Mouse (Mus musculus): ENCODE data around the gene Tor4a. TPM values are rescaled to one million over a fixed set of nuclear protein-coding genes. Genes with fewer than 3 reads are reported as not detected.
A peak's percentile ranks its signal among the peaks of the same experiment; 100 is the strongest.

Gene Tor4a
- polyA plus RNA-seq, 1 experiment, result 21.8 TPM

- no peak for DNase-seq
- no peak overlapping the region for H3K27ac ChIP-seq (ENCODE audit: insufficient read depth, low read depth, low read length)
- no peaks in the 10 kb centered on the region; the same call in 1 of the 2 replicates for H3K4me1 ChIP-seq (ENCODE audit: control insufficient read depth, insufficient read depth, low read length)
- H3K4me3 ChIP-seq (ENCODE audit: insufficient read depth, low read depth, low read length), result no peak overlapping the region
- TF ChIP-seq POLR2A (IDR thresholded peaks at IDR 0.05; ENCODE audit: low read depth, low read length), result no peak
- no peak for TF ChIP-seq CTCF (conservative IDR thresholded peaks at IDR 0.05; ENCODE audit: insufficient read depth, insufficient read length, low read depth, low read length)
- no peaks in the 10 kb centered on the region for H3K36me3 ChIP-seq (ENCODE audit: control insufficient read depth, insufficient read depth, low read length)
- no peaks in the 10 kb centered on the region for H3K27me3 ChIP-seq (replicated peaks; ENCODE audit: control insufficient read depth, insufficient read depth, low read length)
- WGBS, result 87% methylated on average over 5 of the region's 5 CpGs
Observed at GRCm38 (mm10) chr2:25226864-25227263, 30.2 kb upstream of the Tor4a start.

GRCm38 (mm10) chr2:25225811-25226379, 29.2 kb upstream of the Tor4a start:
- DNase-seq, result no peak
- TF ChIP-seq CTCF (conservative IDR thresholded peaks at IDR 0.05; ENCODE audit: insufficient read depth, insufficient read length, low read depth, low read length) (no peak), POLR2A (IDR thresholded peaks at IDR 0.05; ENCODE audit: low read depth, low read length) (no peak)
- Histone ChIP-seq H3K4me1 (ENCODE audit: control insufficient read depth, insufficient read depth, low read length) (no peaks in the 10 kb centered on the region; the same call in 1 of the 2 replicates), H3K27me3 (replicated peaks; ENCODE audit: control insufficient read depth, insufficient read depth, low read length) (no peaks in the 10 kb centered on the region), H3K36me3 (ENCODE audit: control insufficient read depth, insufficient read depth, low read length) (no peaks in the 10 kb centered on the region), H3K27ac (ENCODE audit: insufficient read depth, low read depth, low read length) (peak overlapping the region; percentile 97), H3K4me3 (ENCODE audit: insufficient read depth, low read depth, low read length) (no peak overlapping the region)
- WGBS, result 69% methylated on average over 8 of the region's 8 CpGs

DNA sequence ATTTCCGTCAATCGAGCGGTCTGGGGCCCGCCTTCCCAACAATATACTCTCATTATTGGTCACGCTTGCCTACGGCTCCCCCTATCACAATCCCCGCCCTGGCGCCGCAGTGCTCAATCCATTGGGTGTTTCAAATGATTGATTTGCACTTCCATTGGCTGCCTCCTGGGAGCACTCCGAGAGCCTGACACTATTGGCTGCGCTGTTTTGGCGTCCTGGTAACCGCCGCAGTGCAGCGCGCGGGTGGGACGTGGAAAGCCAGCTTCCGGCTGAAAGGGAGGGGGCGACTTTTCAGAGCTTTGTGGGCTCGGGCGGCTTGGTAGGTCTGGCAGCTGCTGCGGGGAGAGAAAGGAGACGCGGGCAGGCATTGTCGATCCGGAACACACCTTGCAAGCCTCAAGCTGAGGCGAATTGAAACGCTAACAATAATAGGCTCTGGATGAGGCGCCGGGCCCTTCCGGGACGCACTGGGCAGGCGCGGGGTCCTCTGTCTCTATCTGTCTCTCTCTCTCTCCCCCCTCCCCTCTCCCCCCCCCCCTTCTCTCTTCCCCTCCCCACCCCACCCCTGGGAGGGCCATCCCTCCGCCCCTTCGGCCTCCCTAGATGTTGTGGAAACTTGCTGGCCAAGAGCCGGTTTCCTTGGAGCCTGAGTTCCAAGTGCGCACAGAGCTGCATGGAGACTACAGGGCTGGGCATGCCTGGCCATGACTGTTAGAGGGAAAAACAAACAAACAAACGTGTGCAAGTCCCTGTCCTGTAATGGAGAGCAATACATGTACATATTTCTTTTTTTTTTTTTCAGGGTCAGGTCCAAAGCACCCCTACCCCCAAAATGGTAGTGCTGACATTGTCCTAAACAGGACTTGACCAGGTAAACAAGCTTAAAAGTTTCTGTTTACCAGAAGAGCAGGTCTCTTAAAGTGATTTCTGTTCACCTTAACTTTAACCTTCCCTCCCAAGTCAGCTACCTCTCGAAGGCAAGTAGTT, 28.4 kb upstream of the Tor4a start:
- peak; percentile 100 for DNase-seq

GRCm38 (mm10) chr2:25224492-25224765, 27.7 kb upstream of the Tor4a start, which contains the start of gene Tubb4b:
Gene Tubb4b, minus strand, starts transcription at chr2:25224702.
- Histone ChIP-seq H3K27me3 (replicated peaks; ENCODE audit: control insufficient read depth, insufficient read depth, low read length) (no peaks in the 10 kb centered on the region), H3K4me3 (ENCODE audit: insufficient read depth, low read depth, low read length) (peak within 1 kb of the TSS; percentile 78), H3K36me3 (ENCODE audit: control insufficient read depth, insufficient read depth, low read length) (no peaks in the 10 kb centered on the region), H3K27ac (ENCODE audit: insufficient read depth, low read depth, low read length) (peak within 1 kb of the TSS; percentile 97), H3K4me1 (ENCODE audit: control insufficient read depth, insufficient read depth, low read length) (no peaks in the 10 kb centered on the region; the same call in 1 of the 2 replicates)
- no peak for DNase-seq
- TF ChIP-seq CTCF (conservative IDR thresholded peaks at IDR 0.05; ENCODE audit: insufficient read depth, insufficient read length, low read depth, low read length) (0 out of 2 replicates have a peak, but pooled peaks have one; percentile 34), POLR2A (IDR thresholded peaks at IDR 0.05; ENCODE audit: low read depth, low read length) (peak; percentile 99)
- 0% methylated on average over 17 of the region's 17 CpGs for WGBS

More for the DNA sequence above, 28.4 kb upstream of the Tor4a start:
- H3K27me3 ChIP-seq (replicated peaks; ENCODE audit: control insufficient read depth, insufficient read depth, low read length), result no peaks in the 10 kb centered on the region
- peak overlapping the region; percentile 72 for H3K4me3 ChIP-seq (ENCODE audit: insufficient read depth, low read depth, low read length)
- WGBS, result 1% methylated on average over 41 of the region's 41 CpGs
- no peaks in the 10 kb centered on the region; the same call in 1 of the 2 replicates for H3K4me1 ChIP-seq (ENCODE audit: control insufficient read depth, insufficient read depth, low read length)
- H3K27ac ChIP-seq (ENCODE audit: insufficient read depth, low read depth, low read length), result peak overlapping the region; percentile 97
- TF ChIP-seq CTCF (conservative IDR thresholded peaks at IDR 0.05; ENCODE audit: insufficient read depth, insufficient read length, low read depth, low read length) (no peak), POLR2A (IDR thresholded peaks at IDR 0.05; ENCODE audit: low read depth, low read length) (no peak)
- no peaks in the 10 kb centered on the region for H3K36me3 ChIP-seq (ENCODE audit: control insufficient read depth, insufficient read depth, low read length)

GRCm38 (mm10) chr2:25223681-25224491, 27.2 kb upstream of the Tor4a start:
- Histone ChIP-seq H3K4me3 (ENCODE audit: insufficient read depth, low read depth, low read length) (peak overlapping the region; percentile 78), H3K36me3 (ENCODE audit: control insufficient read depth, insufficient read depth, low read length) (no peaks in the 10 kb centered on the region), H3K27ac (ENCODE audit: insufficient read depth, low read depth, low read length) (peak overlapping the region; percentile 93), H3K27me3 (replicated peaks; ENCODE audit: control insufficient read depth, insufficient read depth, low read length) (no peaks in the 10 kb centered on the region), H3K4me1 (ENCODE audit: control insufficient read depth, insufficient read depth, low read length) (no peaks in the 10 kb centered on the region; the same call in 1 of the 2 replicates)
- under 1% methylated on average over 53 of the region's 53 CpGs for WGBS
- TF ChIP-seq CTCF (conservative IDR thresholded peaks at IDR 0.05; ENCODE audit: insufficient read depth, insufficient read length, low read depth, low read length) (no peak), POLR2A (IDR thresholded peaks at IDR 0.05; ENCODE audit: low read depth, low read length) (no peak)
- DNase-seq, result peak; percentile 89

GRCm38 (mm10) chr2:25221331-25221772, 24.7 kb upstream of the Tor4a start:
- no peaks in the 10 kb centered on the region for H3K27me3 ChIP-seq (replicated peaks; ENCODE audit: control insufficient read depth, insufficient read depth, low read length)
- no peak overlapping the region for H3K27ac ChIP-seq (ENCODE audit: insufficient read depth, low read depth, low read length)
- no peak for DNase-seq
- TF ChIP-seq POLR2A (IDR thresholded peaks at IDR 0.05; ENCODE audit: low read depth, low read length) (no peak), CTCF (conservative IDR thresholded peaks at IDR 0.05; ENCODE audit: insufficient read depth, insufficient read length, low read depth, low read length) (no peak)
- H3K4me1 ChIP-seq (ENCODE audit: control insufficient read depth, insufficient read depth, low read length), result no peaks in the 10 kb centered on the region; the same call in 1 of the 2 replicates
- 73% methylated on average over 5 of the region's 5 CpGs for WGBS
- no peak overlapping the region for H3K4me3 ChIP-seq (ENCODE audit: insufficient read depth, low read depth, low read length)
- no peaks in the 10 kb centered on the region for H3K36me3 ChIP-seq (ENCODE audit: control insufficient read depth, insufficient read depth, low read length)

Data from kidney, adult 2 months (tissue).